Mouse (Mus musculus) G1E (cell line): ENCODE data around the gene Gm44805.

ENCODE experiments used
- CTCF ChIP-seq: IDR thresholded peaks from 2 replicates; pipeline ENCODE4 v1.5.1; 2012; ENCODE audit warnings: low read depth, low read length, inconsistent platforms, mixed read lengths
- GATA1 ChIP-seq: IDR thresholded peaks from 2 replicates; pipeline ENCODE4 v1.6.1; 2012; ENCODE audit warnings: borderline replicate concordance, low read length, inconsistent platforms, mixed read lengths
- POLR2AphosphoS5 ChIP-seq: IDR thresholded peaks from 2 replicates; pipeline ENCODE4 v1.6.1; 2012; ENCODE audit warnings: low read depth, low read length, inconsistent platforms; ENCODE audit not compliant: insufficient replicate concordance

- TF ChIP-seq CTCF (no peak), POLR2AphosphoS5 (no peak), GATA1 (no peak)
These were observed 4.2 kb upstream of the Gm44805 start for GRCm38 (mm10) chr7:19685374-19685773.
